ENCODE assay signal across 19 mouse cellular contexts in genomic region chr8:71307913-71308312, GRCm38 (mm10). TPM values are rescaled to one million over a fixed set of nuclear protein-coding genes. Genes with fewer than 3 reads are reported as not detected.
DNase-seq lines count a peak whose midpoint lies in the region; ATAC-seq and TF ChIP-seq lines count a peak whose summit lies in the region.
"Had no signal": no experiment of that assay in that cellular context is flagged by ENCODE, and none has a peak within 500 bp of the region (broad histone marks: within the 10 kb centered on the region; RNA-seq: fewer than 3 reads in every experiment).

No protein-coding gene starts in this region.

- H3K4me3 ChIP-seq in liver, embryonic 13.5 days (replicated peaks), result no peak overlapping the region
- no peak overlapping the region for H3K4me3 ChIP-seq in liver, embryonic 12.5 days
- no peak overlapping the region for H3K4me3 ChIP-seq in bone marrow macrophage, adult 2 months (ENCODE audit: insufficient read depth, low read length)
- no peak overlapping the region for H3K4me3 ChIP-seq in macrophage (ENCODE audit: inconsistent target)
- H3K4me3 ChIP-seq: embryonic facial prominence, embryonic 15.5 days; erythroblast, embryonic 14.5 days; forebrain, embryonic 10.5 days; hindbrain, embryonic 10.5 days had no signal

- no peaks in the 10 kb centered on the region for H3K9me3 ChIP-seq in liver, embryonic 13.5 days (replicated peaks)
- H3K9me3 ChIP-seq in liver, embryonic 12.5 days (replicated peaks), result no peaks in the 10 kb centered on the region
- H3K9me3 ChIP-seq: embryonic facial prominence, embryonic 15.5 days had no signal

- H3K79me2 ChIP-seq in macrophage (ENCODE audit: inconsistent target), result peaks cover 92% of the 10 kb centered on the region

- TF ChIP-seq POLR2A in bone marrow macrophage, adult 2 months (IDR thresholded peaks at IDR 0.05; ENCODE audit: borderline replicate concordance, low read depth, low read length), result no peak

- H3K27ac ChIP-seq in liver, embryonic 13.5 days, result no peak overlapping the region
- H3K27ac ChIP-seq in liver, embryonic 12.5 days, result no peak overlapping the region
- H3K27ac ChIP-seq in bone marrow macrophage, adult 2 months (ENCODE audit: insufficient read depth, low read depth, low read length), result peak overlapping the region; percentile 97
- peak overlapping the region; percentile 94 for H3K27ac ChIP-seq in macrophage
- H3K27ac ChIP-seq: embryonic facial prominence, embryonic 15.5 days; forebrain, embryonic 10.5 days; hindbrain, embryonic 10.5 days; hindbrain, embryonic 14.5 days had no signal

- H3K27me3 ChIP-seq in liver, embryonic 13.5 days, result no peaks in the 10 kb centered on the region
- no peaks in the 10 kb centered on the region for H3K27me3 ChIP-seq in liver, embryonic 12.5 days (replicated peaks)
- H3K27me3 ChIP-seq: embryonic facial prominence, embryonic 15.5 days had no signal

- peak; percentile 26; the same call in 1 of the 2 replicates for ATAC-seq in liver, embryonic 13.5 days (ENCODE audit: low read depth)
- no peak for ATAC-seq in liver, embryonic 12.5 days
- ATAC-seq: forebrain, embryonic 14.5 days had no signal

- peaks cover 10% of the 10 kb centered on the region; the same call in 1 of the 2 replicates for H3K36me3 ChIP-seq in liver, embryonic 13.5 days
- H3K36me3 ChIP-seq in liver, embryonic 12.5 days, result peaks cover 25% of the 10 kb centered on the region
- H3K36me3 ChIP-seq in macrophage (ENCODE audit: inconsistent target), result peaks cover 15% of the 10 kb centered on the region; the same call in 1 of the 2 replicates

- H3K4me1 ChIP-seq in liver, embryonic 13.5 days (replicated peaks), result peaks cover 34% of the 10 kb centered on the region
- H3K4me1 ChIP-seq in liver, embryonic 12.5 days, result peaks cover 42% of the 10 kb centered on the region
- peaks cover 67% of the 10 kb centered on the region for H3K4me1 ChIP-seq in bone marrow macrophage, adult 2 months (ENCODE audit: control insufficient read depth, insufficient read depth, low read length)

- no peak overlapping the region for H3K4me2 ChIP-seq in liver, embryonic 13.5 days
- no peak overlapping the region for H3K4me2 ChIP-seq in liver, embryonic 12.5 days
- H3K4me2 ChIP-seq: embryonic facial prominence, embryonic 15.5 days; hindbrain, embryonic 14.5 days had no signal

- WGBS in liver, embryonic 13.5 days (ENCODE audit: insufficient replicate concordance), result 64% methylated on average over 4 of the region's 4 CpGs
- 75% methylated on average over 4 of the region's 4 CpGs for WGBS in liver, embryonic 12.5 days (ENCODE audit: insufficient replicate concordance)
- 89% methylated on average over 4 of the region's 4 CpGs for WGBS in macrophage (ENCODE audit: missing documents)

- no peak overlapping the region for H3K9ac ChIP-seq in liver, embryonic 13.5 days
- H3K9ac ChIP-seq in liver, embryonic 12.5 days, result no peak overlapping the region
- H3K9ac ChIP-seq: embryonic facial prominence, embryonic 15.5 days; hindbrain, embryonic 14.5 days had no signal

- TF ChIP-seq CTCF in bone marrow macrophage, adult 2 months (IDR thresholded peaks at IDR 0.05; ENCODE audit: low read depth, low read length), result no peak

- DNase-seq in heart, adult 11 months, result peak; percentile 88
- no peak for DNase-seq in heart, postnatal 4 days
- DNase-seq in liver, embryonic 13.5 days, result no peak
- no peak for DNase-seq in adrenal gland, adult (ENCODE audit: inconsistent age in 2 of 2, low spot score in 1 of 2)
- DNase-seq: adrenal gland, postnatal 14 days; cerebellum, adult 11 months; cerebellum, adult 8-10 months; cerebellum, postnatal 14 days; embryo, embryonic 11 days; heart, postnatal 10 days had no signal

RNA-seq across cellular contexts. Expression of gene Haus8, which starts 35.2 kb away (rescaled TPM):
- 10 to 100 TPM; 81.3 to 82.0 TPM for total RNA-seq in heart, postnatal 4 days (2021)
- 57.4 and 61.4 TPM in 2 replicates for polyA plus RNA-seq in liver, embryonic 13.5 days (2015; fragmentation: Nextera tagmentation; extraction: Ambion mirVana)
- polyA plus RNA-seq in liver, embryonic 12.5 days (2016; fragmentation: Nextera tagmentation; extraction: Ambion mirVana), result 60.1 and 62.8 TPM in 2 replicates
- polyA plus RNA-seq in bone marrow macrophage, adult 2 months (2012; ENCODE audit: insufficient read depth, insufficient read length, missing spikeins), result 77.6 and 77.8 TPM in 2 replicates
- total RNA-seq in macrophage (2018; cell fraction: chromatin; rRNA removed), result 10 to 100 TPM in 25 of 26 experiments, 1 to 10 TPM in 1; 3.3 to 96.5 (median 47.3) TPM
- total RNA-seq in macrophage (2018; cell fraction: cytosol; rRNA removed), result 10 to 100 TPM; 25.2 to 59.1 (median 38.7) TPM
- total RNA-seq in macrophage (2018; cell fraction: nucleus; rRNA removed), result 10 to 100 TPM in 25 of 26 experiments, 1 to 10 TPM in 1; 8.6 to 61.0 (median 33.6) TPM
- polyA plus RNA-seq in macrophage (2018), result 38.3 to 72.4 TPM (median 41.3 TPM) in 3 replicates

RNA-seq across cellular contexts. Expression of gene Myo9b, which starts 35.4 kb away (rescaled TPM):
- total RNA-seq in heart, postnatal 4 days (2021), result 10 to 100 TPM; 47.8 to 51.5 TPM
- polyA plus RNA-seq in liver, embryonic 13.5 days (2015; fragmentation: Nextera tagmentation; extraction: Ambion mirVana), result 6.8 and 7.3 TPM in 2 replicates
- 13.5 and 13.8 TPM in 2 replicates for polyA plus RNA-seq in liver, embryonic 12.5 days (2016; fragmentation: Nextera tagmentation; extraction: Ambion mirVana)
- 94.0 and 107 TPM in 2 replicates for polyA plus RNA-seq in bone marrow macrophage, adult 2 months (2012; ENCODE audit: insufficient read depth, insufficient read length, missing spikeins)
- 100 to 1,000 TPM; 236 to 753 (median 362) TPM for total RNA-seq in macrophage (2018; cell fraction: chromatin; rRNA removed)
- 100 to 1,000 TPM in 21 of 26 experiments, 10 to 100 TPM in 5; 78.0 to 159 (median 121) TPM for total RNA-seq in macrophage (2018; cell fraction: cytosol; rRNA removed)
- 100 to 1,000 TPM; 161 to 375 (median 242) TPM for total RNA-seq in macrophage (2018; cell fraction: nucleus; rRNA removed)
- 89.8 to 105 TPM (median 97.3 TPM) in 3 replicates for polyA plus RNA-seq in macrophage (2018)

RNA-seq across cellular contexts. Expression of gene Use1, which starts 58.7 kb away (rescaled TPM):
- 100 to 1,000 TPM in 1 of 2 experiments, 10 to 100 TPM in 1; 99.4 to 106 TPM for total RNA-seq in heart, postnatal 4 days (2021)
- polyA plus RNA-seq in liver, embryonic 13.5 days (2015; fragmentation: Nextera tagmentation; extraction: Ambion mirVana), result 52.1 and 55.8 TPM in 2 replicates
- 60.2 and 61.1 TPM in 2 replicates for polyA plus RNA-seq in liver, embryonic 12.5 days (2016; fragmentation: Nextera tagmentation; extraction: Ambion mirVana)
- 131 and 149 TPM in 2 replicates for polyA plus RNA-seq in bone marrow macrophage, adult 2 months (2012; ENCODE audit: insufficient read depth, insufficient read length, missing spikeins)
- 100 to 1,000 TPM in 16 of 26 experiments, 10 to 100 TPM in 10; 44.5 to 178 (median 118) TPM for total RNA-seq in macrophage (2018; cell fraction: chromatin; rRNA removed)
- 100 to 1,000 TPM in 20 of 26 experiments, 10 to 100 TPM in 6; 75.1 to 172 (median 110) TPM for total RNA-seq in macrophage (2018; cell fraction: cytosol; rRNA removed)
- 100 to 1,000 TPM in 12 of 26 experiments, 10 to 100 TPM in 14; 49.8 to 147 (median 94.9) TPM for total RNA-seq in macrophage (2018; cell fraction: nucleus; rRNA removed)
- 88.4 to 157 TPM (median 128 TPM) in 3 replicates for polyA plus RNA-seq in macrophage (2018)

Comparison
In these comparisons a context has a peak if more than half of its experiments do, and no peak if none do; other contexts are left out.
1. H3K27ac ChIP-seq: peak in bone marrow macrophage, adult 2 months (single experiment) and macrophage (single experiment); none in liver, embryonic 13.5 days (single experiment) and liver, embryonic 12.5 days (single experiment).